Comparison of ENCODE assay signal across 22 mouse cellular contexts in genomic region chr19:36564396-36564795, GRCm38 (mm10). TPM values are rescaled to one million over a fixed set of nuclear protein-coding genes. Genes with fewer than 3 reads are reported as not detected.
DNase-seq lines count a peak whose midpoint lies in the region; ATAC-seq and TF ChIP-seq lines count a peak whose summit lies in the region.
"Had no signal": no experiment of that assay in that cellular context is flagged by ENCODE, and none has a peak within 500 bp of the region (broad histone marks: within the 10 kb centered on the region; RNA-seq: fewer than 3 reads in every experiment).

No protein-coding gene starts in this region.

- H3K36me3 ChIP-seq in hindbrain, postnatal 0 days (ENCODE audit: insufficient read depth, low read length): no peaks in the 10 kb centered on the region
- no peaks in the 10 kb centered on the region for H3K36me3 ChIP-seq in hindbrain, embryonic 14.5 days (replicated peaks; ENCODE audit: control insufficient read depth, insufficient read depth)
- H3K36me3 ChIP-seq in neural tube, embryonic 12.5 days: no peaks in the 10 kb centered on the region
- no peaks in the 10 kb centered on the region for H3K36me3 ChIP-seq in neural tube, embryonic 15.5 days
- H3K36me3 ChIP-seq: embryonic facial prominence, embryonic 13.5 days; forebrain, embryonic 10.5 days; hindbrain, embryonic 13.5 days; kidney, embryonic 15.5 days; limb, embryonic 15.5 days; midbrain, embryonic 13.5 days; stomach, embryonic 15.5 days had no signal

- peak; percentile 46 for DNase-seq in hindbrain, postnatal 0 days (ENCODE audit: low spot score)
- DNase-seq in hindbrain, embryonic 14.5 days (ENCODE audit: low spot score): no peak
- peak; percentile 40 to 57 for DNase-seq in layer of hippocampus, adult 2 months (ENCODE audit: low spot score in 2 of 2)
- DNase-seq in right cerebral cortex, postnatal 10 days (ENCODE audit: low spot score in 2 of 2): peak; percentile 54 to 59
- DNase-seq in thymus, adult 18-20 months: no peak
- DNase-seq in adipocyte (ENCODE audit: low spot score): no peak
- DNase-seq: adrenal gland, postnatal 14 days; cerebellum, adult 8-10 months; heart, postnatal 14 days; liver, postnatal 0 days had no signal

- no peak overlapping the region for H3K4me3 ChIP-seq in hindbrain, postnatal 0 days (ENCODE audit: low read length)
- no peak overlapping the region for H3K4me3 ChIP-seq in hindbrain, embryonic 14.5 days (replicated peaks; ENCODE audit: low read length)
- no peak overlapping the region for H3K4me3 ChIP-seq in neural tube, embryonic 12.5 days
- H3K4me3 ChIP-seq in neural tube, embryonic 15.5 days (replicated peaks): no peak overlapping the region
- no peak overlapping the region for H3K4me3 ChIP-seq in layer of hippocampus, adult 2 months
- H3K4me3 ChIP-seq: embryonic facial prominence, embryonic 13.5 days; forebrain, embryonic 10.5 days; hindbrain, embryonic 13.5 days; kidney, embryonic 15.5 days; limb, embryonic 15.5 days; midbrain, embryonic 13.5 days; stomach, embryonic 15.5 days had no signal

- H3K4me1 ChIP-seq in hindbrain, postnatal 0 days (ENCODE audit: insufficient read depth, low read length): no peaks in the 10 kb centered on the region
- no peaks in the 10 kb centered on the region for H3K4me1 ChIP-seq in hindbrain, embryonic 14.5 days (replicated peaks; ENCODE audit: control insufficient read depth, insufficient read depth, low read length)
- no peaks in the 10 kb centered on the region for H3K4me1 ChIP-seq in neural tube, embryonic 12.5 days
- H3K4me1 ChIP-seq in neural tube, embryonic 15.5 days: peaks cover 3% of the 10 kb centered on the region; the same call in 1 of the 2 replicates
- H3K4me1 ChIP-seq: embryonic facial prominence, embryonic 13.5 days; forebrain, embryonic 10.5 days; hindbrain, embryonic 13.5 days; kidney, embryonic 15.5 days; limb, embryonic 15.5 days; stomach, embryonic 15.5 days had no signal

- H3K27ac ChIP-seq in hindbrain, postnatal 0 days: no peak overlapping the region
- H3K27ac ChIP-seq in hindbrain, embryonic 14.5 days: no peak overlapping the region
- no peak overlapping the region for H3K27ac ChIP-seq in neural tube, embryonic 12.5 days
- H3K27ac ChIP-seq in neural tube, embryonic 15.5 days (replicated peaks): no peak overlapping the region
- H3K27ac ChIP-seq in layer of hippocampus, adult 2 months: no peak overlapping the region
- H3K27ac ChIP-seq: embryonic facial prominence, embryonic 13.5 days; forebrain, embryonic 10.5 days; hindbrain, embryonic 13.5 days; kidney, embryonic 15.5 days; limb, embryonic 15.5 days; macrophage; midbrain, embryonic 13.5 days; stomach, embryonic 15.5 days had no signal

- H3K9me3 ChIP-seq in hindbrain, postnatal 0 days (ENCODE audit: low read length): no peaks in the 10 kb centered on the region
- H3K9me3 ChIP-seq in hindbrain, embryonic 14.5 days (ENCODE audit: control insufficient read depth, low read length): no peaks in the 10 kb centered on the region
- no peaks in the 10 kb centered on the region for H3K9me3 ChIP-seq in neural tube, embryonic 12.5 days
- no peaks in the 10 kb centered on the region for H3K9me3 ChIP-seq in neural tube, embryonic 15.5 days (replicated peaks)
- H3K9me3 ChIP-seq: embryonic facial prominence, embryonic 13.5 days; forebrain, embryonic 10.5 days; hindbrain, embryonic 13.5 days; kidney, embryonic 15.5 days; limb, embryonic 15.5 days; midbrain, embryonic 13.5 days; stomach, embryonic 15.5 days had no signal

- ATAC-seq in hindbrain, postnatal 0 days: no peak
- no peak for ATAC-seq in hindbrain, embryonic 14.5 days (ENCODE audit: low FRiP score)
- ATAC-seq in neural tube, embryonic 12.5 days (ENCODE audit: low FRiP score, low read depth): 0 out of 2 replicates have a peak, but pooled peaks have one; percentile 33
- ATAC-seq in neural tube, embryonic 15.5 days (ENCODE audit: low FRiP score): no peak
- ATAC-seq: intestine, embryonic 16.5 days; liver, postnatal 0 days; midbrain, embryonic 13.5 days had no signal

- H3K4me2 ChIP-seq in hindbrain, postnatal 0 days (ENCODE audit: low read depth, low read length): no peak overlapping the region
- no peak overlapping the region for H3K4me2 ChIP-seq in hindbrain, embryonic 14.5 days (replicated peaks)
- no peak overlapping the region for H3K4me2 ChIP-seq in neural tube, embryonic 12.5 days (replicated peaks)
- no peak overlapping the region for H3K4me2 ChIP-seq in neural tube, embryonic 15.5 days
- H3K4me2 ChIP-seq: embryonic facial prominence, embryonic 13.5 days; heart, embryonic 11.5 days; hindbrain, embryonic 13.5 days; kidney, embryonic 15.5 days; limb, embryonic 15.5 days; midbrain, embryonic 13.5 days; stomach, embryonic 15.5 days had no signal

- TF ChIP-seq CTCF in hindbrain, postnatal 0 days (IDR thresholded peaks at IDR 0.05; ENCODE audit: low read depth): no peak
- no peak for TF ChIP-seq CTCF in layer of hippocampus, adult 2 months (conservative IDR thresholded peaks at IDR 0.05)

- H3K27me3 ChIP-seq in hindbrain, postnatal 0 days (ENCODE audit: insufficient read depth, low read length): no peaks in the 10 kb centered on the region
- H3K27me3 ChIP-seq in hindbrain, embryonic 14.5 days (ENCODE audit: control insufficient read depth, insufficient read depth, low read length): no peaks in the 10 kb centered on the region
- no peaks in the 10 kb centered on the region for H3K27me3 ChIP-seq in neural tube, embryonic 12.5 days (replicated peaks)
- H3K27me3 ChIP-seq in neural tube, embryonic 15.5 days (replicated peaks): no peaks in the 10 kb centered on the region
- H3K27me3 ChIP-seq: embryonic facial prominence, embryonic 13.5 days; hindbrain, embryonic 13.5 days; kidney, embryonic 15.5 days; limb, embryonic 15.5 days; midbrain, embryonic 13.5 days; stomach, embryonic 15.5 days had no signal

- 69% methylated on average over 2 of the region's 2 CpGs for WGBS in hindbrain, postnatal 0 days
- whole genome bisulfite sequencing in hindbrain, embryonic 14.5 days: 63% methylated on average over 2 of the region's 2 CpGs
- WGBS in neural tube, embryonic 12.5 days: 61% methylated on average over 2 of the region's 2 CpGs
- WGBS in neural tube, embryonic 15.5 days: 69% methylated on average over 2 of the region's 2 CpGs

- H3K9ac ChIP-seq in hindbrain, postnatal 0 days (replicated peaks; ENCODE audit: low read length): no peak overlapping the region
- no peak overlapping the region for H3K9ac ChIP-seq in hindbrain, embryonic 14.5 days
- H3K9ac ChIP-seq in neural tube, embryonic 12.5 days: no peak overlapping the region
- no peak overlapping the region for H3K9ac ChIP-seq in neural tube, embryonic 15.5 days (replicated peaks)
- H3K9ac ChIP-seq: embryonic facial prominence, embryonic 13.5 days; hindbrain, embryonic 13.5 days; kidney, embryonic 15.5 days; limb, embryonic 15.5 days; liver, postnatal 0 days; midbrain, embryonic 13.5 days; stomach, embryonic 15.5 days had no signal

RNA-seq across cellular contexts. Expression of gene Hectd2, which starts 10.0 kb away (rescaled TPM):
- total RNA-seq in hindbrain, postnatal 0 days (2014; rRNA removed): 14.0 and 20.7 TPM in 2 replicates
- polyA plus RNA-seq in hindbrain, postnatal 0 days (2015; fragmentation: Nextera tagmentation; extraction: Ambion mirVana): 6.7 and 7.7 TPM in 2 replicates
- 17.7 TPM in 2 replicates for polyA plus RNA-seq in hindbrain, embryonic 14.5 days (2014; fragmentation: Nextera tagmentation; extraction: Ambion mirVana)
- 7.1 TPM in 2 replicates for polyA plus RNA-seq in neural tube, embryonic 12.5 days (2016; fragmentation: Nextera tagmentation; extraction: Ambion mirVana)
- polyA plus RNA-seq in neural tube, embryonic 15.5 days (2015; fragmentation: Nextera tagmentation; extraction: Ambion mirVana): 9.5 and 10.0 TPM in 2 replicates
- total RNA-seq in layer of hippocampus, adult 2 months (2021): 10 to 100 TPM; 42.7 to 45.3 TPM

Comparison
In these comparisons a context has a peak if more than half of its experiments do, and no peak if none do; other contexts are left out.
1. DNase-seq: peak in hindbrain, postnatal 0 days (single experiment), layer of hippocampus, adult 2 months (2 of 2) and right cerebral cortex, postnatal 10 days (2 of 2); none in hindbrain, embryonic 14.5 days (single experiment), thymus, adult 18-20 months (0 of 2) and adipocyte (single experiment).